Mouse (Mus musculus): ENCODE measurements at regions not wholly inside any gene's neighbourhood (a gene's known extent, or its start where the extent isn't known, plus 50 kb on each side); places are given as distances from the start of the nearest gene placed in this dataset.

DNA sequence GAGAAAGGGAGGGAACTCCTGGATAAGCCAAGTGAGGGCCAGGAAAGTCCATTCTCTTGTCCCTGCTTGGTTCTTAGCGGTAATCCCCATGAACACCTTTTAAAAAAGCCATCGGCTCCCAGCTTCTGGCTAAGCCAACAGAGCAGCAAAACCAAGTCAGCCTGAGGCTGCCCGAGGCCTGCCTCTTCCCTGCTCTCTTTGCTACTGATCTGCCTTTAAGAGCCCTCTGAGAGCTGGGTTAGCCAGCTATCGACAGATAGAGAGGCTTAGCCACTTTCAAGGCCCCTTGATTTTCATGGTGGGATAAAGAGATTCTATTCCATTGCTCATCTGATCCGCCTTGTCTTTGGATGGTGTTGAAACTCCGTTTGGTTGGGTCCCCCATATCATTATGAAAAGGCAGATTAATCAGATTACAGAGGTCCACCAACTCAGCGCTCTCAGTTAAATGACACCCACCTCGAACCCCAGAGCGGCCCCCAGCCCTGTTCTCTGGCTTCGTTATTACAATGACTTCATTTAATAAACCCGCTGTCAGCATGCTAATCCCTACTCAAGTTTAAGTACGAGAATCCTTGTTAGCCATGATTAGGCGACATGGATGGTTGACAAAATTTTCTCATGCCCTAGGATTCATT, 66.1 kb downstream of the Slc4a3 start:
- intact Hi-C loops (cut with DNase I): no loop called here
- DNase-seq: no peak

DNA sequence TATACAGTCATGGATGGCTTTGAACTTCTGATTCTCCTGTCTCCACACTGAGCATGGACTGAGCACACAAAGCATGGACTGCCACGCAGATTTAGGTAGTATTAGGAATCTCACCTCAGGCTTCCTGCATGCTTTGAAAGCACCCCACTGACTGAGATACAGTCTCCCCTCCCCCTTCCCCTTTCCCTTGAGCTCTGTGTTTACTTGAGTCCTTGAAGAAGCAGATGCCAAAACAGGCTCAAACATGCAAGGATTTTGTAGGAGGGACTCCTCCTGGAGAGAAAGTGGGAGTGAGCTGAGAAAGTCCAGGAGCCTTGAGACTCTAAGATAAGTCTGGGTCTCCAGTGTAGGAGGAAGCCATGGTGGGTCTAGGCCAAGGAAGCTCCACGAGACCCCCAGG, 67.1 kb downstream of the Slc4a3 start:
- no peak for DNase-seq
- intact Hi-C loops (cut with DNase I): no loop called here

DNA sequence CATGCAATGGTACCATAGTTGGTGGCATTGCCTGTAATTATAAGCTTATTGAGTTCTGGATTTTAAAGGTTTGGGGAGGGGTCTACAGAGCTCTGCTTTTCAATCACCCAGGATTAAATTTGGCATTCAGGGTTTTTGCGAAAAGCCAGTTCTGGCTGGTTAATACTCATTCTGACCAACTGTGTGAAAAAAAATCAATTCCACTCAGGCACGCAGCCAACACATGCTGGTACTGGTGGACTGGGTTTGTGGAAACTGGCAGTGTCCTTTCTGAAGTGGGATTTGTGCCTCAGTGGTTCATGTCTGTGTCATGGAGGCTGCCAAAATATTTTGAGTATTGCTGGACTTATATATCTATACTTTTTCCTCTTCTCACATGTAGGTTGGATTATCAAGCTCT, 70.9 kb downstream of the Slc4a3 start:
- intact Hi-C loops (cut with DNase I): no loop called here
- DNase-seq: no peak

DNA sequence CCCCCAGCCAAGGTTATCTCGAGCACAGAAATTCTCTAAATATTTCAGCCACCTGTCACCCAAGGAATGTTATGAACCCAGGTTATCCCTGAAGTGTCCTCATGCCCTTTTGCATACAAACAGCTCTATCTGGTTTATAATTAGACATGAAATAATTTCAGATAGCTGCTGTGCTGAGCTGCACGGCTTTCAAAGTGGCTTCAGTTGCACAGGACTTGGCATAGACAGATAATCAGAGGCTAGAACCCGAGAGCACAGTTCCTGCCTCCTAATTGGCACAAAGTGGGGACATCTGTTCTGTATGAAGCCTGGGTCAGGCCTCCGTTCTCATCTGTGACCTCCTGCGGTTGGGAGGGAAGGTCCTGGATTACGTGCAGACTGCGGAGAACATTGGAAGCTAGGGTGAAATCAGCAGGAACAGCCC, 72.3 kb downstream of the Slc4a3 start:
- intact Hi-C loops (cut with DNase I): no loop called here
- no peak for DNase-seq

DNA sequence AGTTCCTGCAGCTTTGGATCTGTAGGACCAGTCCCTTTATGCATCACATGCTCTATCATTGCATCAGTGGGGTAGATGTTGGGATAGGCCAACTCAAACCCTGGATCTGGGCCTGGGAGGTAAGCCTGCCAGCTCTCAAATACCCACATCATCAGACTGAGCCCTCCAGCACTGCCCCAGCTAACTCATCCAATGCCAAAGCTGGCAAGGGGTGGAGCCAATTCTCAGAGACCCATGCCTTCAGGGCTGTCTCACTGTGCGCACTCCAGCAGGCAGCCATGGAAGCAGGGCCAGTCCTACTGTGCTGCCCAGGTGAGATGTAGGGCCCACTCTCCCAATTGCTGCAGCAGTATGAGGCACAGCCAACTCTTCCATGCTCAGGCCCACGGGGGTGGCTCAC, 84.2 kb downstream of the Slc4a3 start:
- DNase-seq: no peak
- intact Hi-C loops (cut with DNase I): no loop called here

DNA sequence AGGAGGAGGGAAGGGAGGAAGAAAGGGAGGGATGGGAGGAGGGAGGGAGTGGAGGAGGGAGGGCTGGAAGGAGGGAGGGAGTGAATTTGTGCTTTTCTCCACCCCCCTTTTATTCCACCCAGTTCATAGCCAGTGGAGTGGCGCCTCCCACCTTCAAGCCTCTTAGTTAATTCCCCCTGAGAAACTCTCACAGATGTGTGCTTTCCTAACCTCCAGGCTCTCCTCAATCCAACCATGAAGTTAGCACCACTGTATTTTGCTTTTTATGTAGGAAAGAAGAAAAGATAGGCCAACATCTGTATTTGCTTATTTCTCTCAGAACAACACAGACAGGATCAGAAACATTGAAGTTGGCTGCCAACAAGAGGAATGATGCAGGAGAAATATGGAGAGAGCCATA, 85.7 kb downstream of the Slc4a3 start:
- no peak for DNase-seq
- intact Hi-C loops (cut with DNase I): no loop called here

DNA sequence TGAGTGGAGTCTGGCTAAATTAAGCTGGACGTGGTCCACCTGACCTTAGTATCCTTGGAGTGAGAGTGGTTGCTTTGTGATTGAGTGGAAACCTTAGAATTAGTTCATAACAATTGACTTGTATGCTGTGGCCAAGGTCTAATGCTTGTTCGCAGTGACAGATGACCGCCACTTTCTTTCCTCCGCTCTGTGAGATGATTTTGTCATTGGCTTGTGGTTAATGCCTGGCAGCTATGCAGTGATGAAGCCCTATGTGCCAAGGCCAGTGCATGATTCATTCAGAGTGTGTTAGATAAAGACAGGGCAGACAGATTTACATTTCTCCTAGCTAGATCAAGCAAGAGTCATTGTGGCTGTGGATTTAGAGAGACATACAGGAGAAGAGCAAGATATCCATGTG, 89.5 kb downstream of the Slc4a3 start:
- DNase-seq: no peak
- intact Hi-C loops (cut with DNase I): no loop called here

DNA sequence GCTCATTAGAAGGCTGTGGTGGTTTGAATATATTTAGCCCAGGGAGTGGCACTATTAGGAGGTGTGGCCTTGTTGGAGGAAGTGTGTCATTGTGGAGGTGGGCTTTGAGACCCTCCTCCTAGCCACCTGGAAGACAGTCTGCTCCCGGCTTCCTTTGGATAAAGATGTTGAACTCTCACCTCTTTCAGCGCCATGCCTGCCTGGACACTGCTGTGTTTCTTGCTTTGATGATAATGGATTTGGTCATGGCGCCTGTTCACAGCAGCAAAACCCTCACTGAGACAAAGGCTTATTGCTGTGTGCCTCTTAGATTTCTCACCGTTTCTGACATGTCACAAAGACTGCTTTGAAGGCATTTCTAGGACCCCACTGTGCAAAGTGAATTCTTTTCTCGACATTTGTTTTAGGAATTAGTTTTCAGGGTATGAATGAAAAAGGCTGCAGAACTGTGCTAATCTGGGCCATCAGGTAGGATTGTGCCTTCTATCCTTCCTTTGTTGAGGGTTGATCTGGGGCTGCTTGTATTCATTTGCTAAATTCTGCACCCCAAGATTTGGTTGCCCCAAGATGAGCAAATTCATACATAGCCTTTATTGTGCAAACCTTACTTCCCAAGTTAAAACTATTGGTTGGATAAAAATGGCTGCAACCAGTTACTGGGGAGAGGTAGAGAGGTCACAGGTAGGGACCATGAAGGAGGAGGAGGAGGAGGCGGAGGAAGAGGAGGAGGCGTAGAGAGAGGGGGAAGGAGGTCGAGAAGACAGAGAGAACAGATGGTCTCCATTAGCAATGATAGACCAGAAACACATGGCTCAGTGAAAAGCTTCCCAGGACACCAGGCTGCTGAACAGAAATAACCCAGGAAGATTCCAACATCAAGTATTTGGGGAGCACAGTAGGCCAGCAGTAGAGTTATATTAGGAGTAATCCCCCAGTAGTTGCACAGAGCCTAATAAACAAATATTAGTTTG, 93.2 kb downstream of the Slc4a3 start:
- intact Hi-C loops (cut with DNase I): no loop called here
- DNase-seq: no peak

DNA sequence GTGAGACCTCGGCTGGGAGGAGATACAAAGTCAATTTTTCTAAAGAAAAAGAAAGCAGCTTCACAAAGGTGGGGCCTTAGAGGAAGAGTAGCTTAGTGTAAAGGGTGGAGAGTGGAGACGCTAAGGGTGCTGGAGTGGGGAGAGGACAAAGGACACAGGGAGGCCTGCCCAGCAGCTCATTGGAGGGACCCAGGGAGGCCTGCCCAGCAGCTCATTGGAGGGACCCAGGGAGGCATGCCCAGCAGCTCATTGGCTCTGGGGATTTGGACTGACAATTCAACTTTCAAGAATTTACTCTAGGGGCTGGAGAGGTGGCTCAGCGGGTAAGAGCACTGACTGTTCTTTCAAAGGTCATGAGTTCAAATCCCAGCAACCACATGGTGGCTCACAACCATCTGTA, 96.4 kb downstream of the Slc4a3 start:
- no peak for DNase-seq
- intact Hi-C loops (cut with DNase I): no loop called here

DNA sequence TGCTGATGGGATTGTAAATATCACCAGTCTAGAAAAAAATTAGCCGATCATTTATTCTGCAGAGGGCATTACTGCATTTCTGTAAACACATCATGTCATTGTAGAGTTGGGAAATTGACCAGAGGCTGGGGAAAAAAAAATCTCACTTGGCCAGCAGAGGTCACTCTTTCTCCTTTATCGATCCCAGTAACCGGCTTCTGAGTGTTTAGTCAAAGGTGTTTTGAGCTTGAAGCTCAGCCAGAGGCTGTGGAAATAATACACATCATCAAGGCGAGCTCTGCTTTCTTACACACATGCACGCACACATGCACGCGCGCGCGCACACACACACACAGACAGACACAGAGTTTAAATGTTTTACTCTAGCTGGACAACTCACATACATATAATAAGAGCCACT, 106.5 kb downstream of the Slc4a3 start:
- intact Hi-C loops (cut with DNase I): loop anchor here (5.0 kb wide), 1 partner anchor 275 kb away; no protein-coding TSS in a partner anchor
- peak; percentile 49 to 57 for DNase-seq

DNA sequence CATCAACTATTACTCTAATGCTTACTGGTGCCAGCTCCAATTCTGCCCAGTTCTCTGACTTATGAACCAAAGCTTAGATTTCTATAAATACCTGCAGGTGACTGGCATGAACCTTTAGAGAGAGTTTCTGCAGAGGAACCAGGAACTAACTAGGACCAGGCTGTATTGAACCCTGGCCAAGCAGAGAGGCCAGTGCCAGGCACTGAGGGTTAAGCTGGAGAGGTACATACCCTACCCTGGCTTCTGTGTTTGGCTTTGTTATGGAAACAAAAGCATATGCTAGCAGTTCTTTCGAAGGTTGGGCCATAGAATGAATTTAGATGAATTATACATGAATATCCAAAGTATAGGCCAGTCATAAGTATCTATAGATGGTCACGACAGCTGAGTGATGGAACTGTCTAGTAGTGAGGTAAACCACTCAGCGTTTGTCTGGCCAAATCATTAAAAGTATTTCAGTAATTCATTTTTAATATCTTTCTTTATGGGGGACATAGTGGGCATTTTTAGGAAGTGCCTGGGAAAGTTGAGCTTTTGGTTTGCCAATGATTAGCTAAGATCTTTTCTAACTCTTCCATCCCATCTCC, 107.0 kb downstream of the Slc4a3 start:
- no peak for DNase-seq
- intact Hi-C loops (cut with DNase I): loop anchor here (1.0 to 5.0 kb wide), 2 partner anchors 274 to 1862 kb away; partner anchors contain the start of gene Epha4

DNA sequence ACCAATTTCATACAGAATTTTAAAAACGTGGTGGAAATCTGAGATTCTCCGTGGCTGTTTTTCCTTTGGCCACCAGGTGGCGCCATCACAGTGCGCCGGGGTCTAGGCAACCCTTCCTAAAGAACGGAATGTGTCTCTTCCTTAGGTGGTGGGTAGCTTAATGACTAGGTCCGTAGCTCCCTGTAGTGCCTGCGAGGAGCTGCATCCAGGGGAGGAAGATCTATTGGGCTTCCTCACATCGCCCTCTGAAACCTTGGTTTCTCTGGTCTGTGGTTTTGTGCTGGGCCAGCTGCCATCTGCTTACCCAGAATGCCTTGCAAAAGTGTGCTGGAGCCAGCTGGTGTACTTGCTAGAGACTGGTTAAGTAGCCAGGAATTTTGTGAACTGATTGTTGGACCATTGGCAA, 107.6 kb downstream of the Slc4a3 start:
- DNase-seq: peak; percentile 75 to 81

DNA sequence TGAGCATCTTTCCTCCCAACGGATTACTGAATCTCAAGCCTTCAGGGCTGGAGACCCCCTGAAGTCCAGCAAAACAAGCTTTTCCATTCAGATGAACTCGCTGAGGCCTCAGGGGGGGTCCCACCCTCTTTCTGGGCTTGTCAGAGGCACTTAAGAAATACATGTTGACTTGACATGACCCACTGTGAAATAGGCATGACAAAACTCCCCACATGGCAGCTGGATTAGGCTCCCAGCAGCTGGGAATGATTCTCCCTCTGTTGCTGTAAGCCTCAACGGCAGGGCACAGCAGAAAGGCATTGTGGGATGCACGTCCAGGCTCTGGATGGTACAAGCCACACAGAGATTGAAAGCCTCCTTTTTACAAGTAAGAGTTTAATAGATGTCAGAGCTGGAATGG, 110.5 kb downstream of the Slc4a3 start:
- intact Hi-C loops (cut with DNase I): no loop called here
- DNase-seq: no peak

More for the DNA sequence above, 107.6 kb downstream of the Slc4a3 start:
- intact Hi-C loops (cut with DNase I): loop anchor here (1.0 to 5.0 kb wide), 2 partner anchors 274 to 1862 kb away; partner anchors contain the start of gene Epha4

DNA sequence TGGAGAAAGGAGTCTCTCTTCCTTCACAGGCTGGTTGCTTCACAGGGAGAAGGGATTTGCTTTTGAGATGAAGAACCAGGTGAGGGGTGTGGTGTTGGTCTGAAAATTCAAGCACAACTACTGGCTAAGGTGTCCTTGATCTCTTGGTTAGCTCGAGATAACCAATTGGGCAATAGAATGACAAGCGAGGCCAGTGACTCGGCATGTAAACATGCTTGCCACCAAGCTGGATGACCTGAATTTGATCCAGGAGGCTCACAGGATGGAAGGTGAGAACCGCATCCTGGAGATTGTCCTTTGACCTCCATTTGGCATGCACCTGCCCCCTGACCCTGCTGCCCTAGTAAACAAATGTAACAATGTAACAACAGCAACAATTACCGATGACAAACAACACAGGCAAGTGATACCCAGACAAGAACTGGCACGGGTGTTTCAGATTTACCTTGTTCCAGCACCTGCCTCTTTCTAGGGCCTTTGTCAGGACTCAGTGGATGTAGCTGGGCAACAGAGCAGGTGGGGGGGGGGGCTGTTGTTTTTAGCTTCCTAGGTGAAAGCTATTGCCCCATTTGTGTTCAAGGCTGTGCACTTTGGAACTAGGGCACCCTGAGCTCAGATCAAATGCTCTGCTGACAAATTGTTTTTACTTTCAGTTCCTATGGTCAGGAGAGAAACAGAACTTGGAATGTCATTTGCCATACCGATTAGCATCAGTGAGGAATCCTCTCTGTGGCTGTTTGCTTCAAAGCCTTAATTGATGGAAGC, 114.5 kb downstream of the Slc4a3 start:
- intact Hi-C loops (cut with DNase I): no loop called here
- no peak for DNase-seq

DNA sequence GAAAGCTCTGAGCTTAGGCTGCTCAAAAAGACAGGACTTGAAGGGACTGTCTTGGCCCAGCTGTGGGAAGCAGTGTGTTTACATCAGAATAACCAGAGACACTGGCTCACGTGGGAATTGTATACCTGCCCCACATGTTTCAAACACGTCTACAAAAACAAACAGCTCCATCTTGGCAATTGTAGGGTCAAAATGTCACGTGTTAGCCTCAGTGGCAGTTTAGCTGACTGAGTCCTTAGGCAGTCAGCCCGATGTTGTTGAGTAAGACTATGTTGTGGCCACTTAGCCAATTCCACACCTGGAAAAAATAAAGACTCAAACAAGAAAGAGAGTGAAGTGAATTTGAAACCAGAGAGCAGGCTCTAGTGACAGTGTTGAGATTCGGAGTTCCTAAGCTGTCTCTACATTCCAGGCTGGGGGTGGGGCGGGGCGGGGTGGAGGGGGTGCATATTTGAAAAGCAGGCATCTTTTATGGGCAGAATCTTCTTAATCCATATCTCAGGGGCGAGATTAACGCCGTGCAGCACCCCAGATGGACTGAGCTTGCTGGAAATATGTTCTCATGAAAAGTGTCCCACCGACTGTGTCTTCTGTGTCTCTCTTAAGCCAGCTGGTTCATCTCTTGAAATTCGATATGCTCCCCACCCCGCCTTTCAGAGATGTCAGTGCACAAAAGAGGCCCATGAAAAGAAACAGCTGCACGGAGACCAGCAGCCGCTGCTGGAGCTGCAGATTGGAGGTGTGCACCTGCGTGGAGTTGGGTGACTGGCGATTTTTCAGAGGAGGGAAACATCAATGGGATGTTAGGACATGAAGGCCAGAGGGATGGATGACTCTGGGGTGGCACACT, 116.3 kb downstream of the Slc4a3 start:
- intact Hi-C loops (cut with DNase I): no loop called here
- peak in 1 of 2 experiments; percentile 7 for DNase-seq

DNA sequence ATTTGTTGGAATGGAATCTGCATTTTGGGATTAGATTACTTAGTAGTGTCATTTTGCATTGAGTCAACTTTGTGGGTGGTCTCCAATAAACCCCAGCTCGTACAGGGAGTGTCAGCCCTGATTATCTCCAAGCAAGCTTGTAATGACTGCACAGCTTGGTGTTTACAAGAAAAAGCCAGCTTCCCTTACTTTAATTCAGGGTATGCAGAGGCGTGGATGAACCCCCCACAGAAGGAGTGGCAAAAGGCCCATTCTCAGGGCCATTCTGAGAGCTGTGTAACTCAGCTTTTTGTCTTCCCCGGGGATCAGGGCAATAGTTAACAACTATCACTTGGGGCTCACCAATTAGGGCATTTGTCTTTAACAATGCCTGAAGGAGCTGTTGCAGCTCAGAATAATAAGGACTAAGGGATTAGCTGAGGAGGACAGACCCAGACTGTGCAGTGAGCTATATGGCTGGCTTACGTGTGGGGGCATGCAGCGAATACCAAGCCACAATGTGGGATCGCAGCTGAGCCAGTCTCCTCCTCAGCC, 121.7 kb downstream of the Slc4a3 start:
- intact Hi-C loops (cut with DNase I): no loop called here
- no peak for DNase-seq

DNA sequence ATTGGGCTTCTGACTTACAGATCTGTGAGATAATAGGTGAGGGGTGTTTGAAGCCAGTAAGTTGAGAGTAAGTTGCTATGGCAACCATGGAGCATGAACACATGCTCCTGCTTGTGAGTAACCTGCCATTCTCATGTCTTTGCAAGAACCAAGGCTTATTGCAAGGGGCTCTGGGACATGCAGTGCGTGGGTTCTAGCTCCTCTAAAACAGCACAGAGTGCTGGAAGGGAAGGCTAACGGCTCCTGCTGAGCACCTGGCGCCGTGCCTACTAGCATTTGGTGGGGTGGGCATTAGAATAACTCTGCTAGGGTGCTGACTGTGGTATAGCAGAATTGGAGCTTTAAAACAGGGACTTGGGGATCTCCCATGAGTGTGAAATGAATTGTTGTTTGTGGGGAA, 130.2 kb downstream of the Slc4a3 start:
- intact Hi-C loops (cut with DNase I): no loop called here
- no peak for DNase-seq

DNA sequence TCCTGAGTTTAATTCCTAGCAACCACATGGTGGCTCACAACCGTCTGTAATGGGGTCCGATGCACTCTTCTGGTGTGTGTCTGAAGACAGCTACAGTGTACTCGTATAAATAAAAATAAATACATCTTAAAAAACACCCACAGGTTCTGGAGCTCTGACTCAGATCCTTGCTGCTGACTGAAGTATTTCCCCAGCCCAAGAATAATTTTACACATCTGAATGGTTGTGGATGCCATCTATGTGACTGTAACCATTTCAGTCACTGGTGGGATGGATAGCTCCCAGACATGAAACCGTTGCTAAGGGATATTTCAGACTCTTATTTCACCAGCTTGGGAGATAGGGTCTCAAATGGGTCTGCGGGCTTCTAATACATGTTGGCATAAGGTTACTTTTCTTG, 131.6 kb downstream of the Slc4a3 start:
- intact Hi-C loops (cut with DNase I): no loop called here
- DNase-seq: no peak

DNA sequence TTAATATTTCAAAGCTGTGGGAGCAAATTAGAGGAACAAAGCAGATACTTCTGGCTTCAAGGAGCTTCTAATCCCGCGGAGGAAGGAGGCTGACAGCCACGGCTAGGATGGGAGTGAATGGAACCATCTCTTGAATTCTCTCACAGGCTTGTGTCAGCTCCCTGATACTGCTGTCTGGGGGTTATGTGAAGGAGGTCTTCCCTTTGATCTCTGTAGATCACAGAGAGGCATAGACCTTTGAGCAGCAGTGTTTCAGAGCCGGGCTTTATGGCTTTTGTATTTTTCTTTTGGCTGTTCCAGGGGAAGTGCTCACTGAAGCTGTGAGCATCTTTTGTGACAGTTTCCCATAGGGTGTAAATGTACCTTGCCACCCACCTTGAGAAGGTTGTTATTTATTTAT, 132.2 kb downstream of the Slc4a3 start:
- intact Hi-C loops (cut with DNase I): no loop called here
- DNase-seq: no peak

DNA sequence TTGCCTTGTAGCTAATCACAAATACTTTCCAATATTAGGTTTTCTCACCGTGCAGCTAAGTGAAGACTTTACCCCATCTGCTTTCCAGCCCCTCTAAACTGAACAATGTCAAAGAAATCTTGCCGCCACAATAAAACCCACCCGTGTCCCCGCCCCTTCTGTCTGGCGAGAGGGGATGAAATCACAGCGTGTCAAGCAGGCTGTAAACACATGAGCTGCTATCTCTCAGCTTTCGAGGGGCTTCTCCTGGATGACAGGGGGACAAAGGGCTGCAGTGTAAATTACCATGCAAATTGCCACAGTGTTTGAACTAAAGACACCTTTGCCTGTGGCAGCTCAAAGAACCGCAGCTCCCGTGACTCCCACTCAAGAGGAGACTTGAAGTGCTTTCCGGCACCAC, 134.3 kb downstream of the Slc4a3 start:
- no peak for DNase-seq
- intact Hi-C loops (cut with DNase I): no loop called here
